Mouse (Mus musculus) lung, postnatal 0 days (tissue): ENCODE measurements around the gene Dhx16.

Source experiments
- CTCF ChIP-seq: IDR thresholded peaks from 2 replicates; pipeline ENCODE4 v1.5.1; 2016; ENCODE audit warnings: antibody characterized with exemption, mild to moderate bottlenecking
- EP300 ChIP-seq: IDR thresholded peaks from 2 replicates; pipeline ENCODE4 v1.6.1; 2016; ENCODE audit warnings: antibody characterized with exemption, mild to moderate bottlenecking, control low read depth

DNA sequence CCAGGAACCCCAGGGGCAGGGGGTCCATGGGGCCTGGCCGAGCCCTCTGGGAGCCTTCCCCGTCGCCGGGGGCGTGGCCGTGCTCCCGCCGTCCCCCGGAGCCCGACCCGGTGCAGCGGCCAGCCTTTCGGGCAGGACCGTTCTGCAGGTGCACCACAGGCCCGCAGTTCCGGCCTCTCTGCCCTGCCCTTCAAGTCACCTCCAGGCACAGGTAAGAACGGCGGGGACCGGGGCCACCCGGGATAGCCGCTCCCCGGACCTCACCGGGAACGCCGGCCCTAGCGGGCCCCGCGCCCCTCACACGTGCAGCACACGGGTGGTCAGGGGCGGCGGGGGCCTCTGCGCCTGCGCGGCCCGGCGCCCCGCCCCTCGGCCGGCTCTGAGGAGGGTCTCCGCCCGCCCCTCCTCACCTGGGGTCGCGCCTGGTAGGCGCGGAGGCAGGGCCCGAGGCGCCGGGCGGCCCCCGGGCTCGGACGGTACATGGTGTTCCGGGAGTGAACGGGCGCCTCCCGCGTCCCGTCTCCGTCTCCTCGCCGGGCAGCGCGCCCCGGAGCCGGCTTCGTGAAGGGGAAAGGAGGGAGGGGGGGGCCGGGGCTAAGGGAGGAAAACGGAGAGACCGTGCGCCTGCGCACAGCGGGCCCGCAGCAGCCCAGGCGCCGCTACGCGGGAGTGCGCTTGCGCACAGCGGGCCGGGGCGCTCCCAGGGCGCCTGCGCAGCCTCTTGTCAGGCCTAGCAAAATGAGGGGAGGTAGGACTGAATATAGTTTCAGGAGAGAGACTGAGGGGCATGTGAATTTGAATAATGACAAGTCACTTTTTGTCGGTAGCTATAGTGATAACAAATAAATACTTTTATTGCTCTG, 17.4 kb downstream of the Dhx16 start, which contains the start of gene 2310061I04Rik:
- TF ChIP-seq CTCF (no peak), EP300 (no peak)
